In genomic region chr2:104743160-104743559, GRCm38 (mm10) we compare ENCODE assay signal across 8 mouse cellular contexts. TPM values are rescaled to one million over a fixed set of nuclear protein-coding genes. Genes with fewer than 3 reads are reported as not detected.
DNase-seq lines count a peak whose midpoint lies in the region; ATAC-seq and TF ChIP-seq lines count a peak whose summit lies in the region.

No protein-coding gene starts in this region.

- H3K4me3 ChIP-seq in ES-E14 (ENCODE audit: insufficient read depth in 1 of 2, low read depth in 1 of 2, low read length in 2 of 2, poor library complexity in 1 of 2, severe bottlenecking in 1 of 2), result peak overlapping the region; percentile 30 to 86; a peak in 3 of 4 replicates
- H3K4me3 ChIP-seq in cortical plate, adult 2 months (ENCODE audit: insufficient read depth, low read length), result peak overlapping the region; percentile 44
- H3K4me3 ChIP-seq in hindbrain, embryonic 15.5 days, result peak overlapping the region; percentile 61
- H3K4me3 ChIP-seq in liver, embryonic 13.5 days (replicated peaks), result peak overlapping the region; percentile 67
- peak overlapping the region; percentile 67 for H3K4me3 ChIP-seq in neural tube, embryonic 15.5 days (replicated peaks)

- H3K27ac ChIP-seq in ES-E14 (ENCODE audit: insufficient read depth, low read depth, low read length, poor library complexity, severe bottlenecking), result no peak overlapping the region
- no peak overlapping the region for H3K27ac ChIP-seq in cortical plate, adult 2 months (ENCODE audit: insufficient read depth, low read length)
- no peak overlapping the region for H3K27ac ChIP-seq in hindbrain, embryonic 15.5 days (replicated peaks)
- no peak overlapping the region for H3K27ac ChIP-seq in liver, embryonic 13.5 days
- no peak overlapping the region for H3K27ac ChIP-seq in neural tube, embryonic 15.5 days (replicated peaks)

- H3K36me3 ChIP-seq in ES-E14 (ENCODE audit: control insufficient read depth, insufficient read depth, low read length, poor library complexity, severe bottlenecking), result no peaks in the 10 kb centered on the region
- H3K36me3 ChIP-seq in hindbrain, embryonic 15.5 days, result no peaks in the 10 kb centered on the region
- no peaks in the 10 kb centered on the region for H3K36me3 ChIP-seq in liver, embryonic 13.5 days
- no peaks in the 10 kb centered on the region for H3K36me3 ChIP-seq in neural tube, embryonic 15.5 days

- no peak for TF ChIP-seq CTCF in cortical plate, adult 2 months (IDR thresholded peaks at IDR 0.05; ENCODE audit: extremely low read depth, insufficient read depth, low read length)

- in situ Hi-C loops in ES-E14 (cut with MboI; ENCODE audit: low sequenced_read_pairs in 2 of 2, unreplicated experiment in 2 of 2), result no loop called here

- 10% methylated on average over 7 of the region's 7 CpGs for WGBS in hindbrain, embryonic 15.5 days
- whole genome bisulfite sequencing in liver, embryonic 13.5 days (ENCODE audit: insufficient replicate concordance), result 13% methylated on average over 7 of the region's 7 CpGs
- WGBS in neural tube, embryonic 15.5 days, result 11% methylated on average over 7 of the region's 7 CpGs

- no peak for DNase-seq in ES-E14 (ENCODE audit: low read depth, low spot score)
- DNase-seq in liver, embryonic 13.5 days, result no peak
- no peak for DNase-seq in right cerebral cortex, postnatal 10 days (ENCODE audit: low spot score in 2 of 2)
- DNase-seq in right cerebral cortex, postnatal 25 days, result no peak
- DNase-seq in ovary, postnatal 14 days (ENCODE audit: low spot score), result no peak

- H3K4me1 ChIP-seq in ES-E14 (ENCODE audit: control insufficient read depth in 2 of 2, insufficient read depth in 2 of 2, low read length in 2 of 2, poor library complexity in 1 of 2), result peaks cover 0 to 4% of the 10 kb centered on the region in 2 experiments; a peak in 2 of 4 replicates
- H3K4me1 ChIP-seq in cortical plate, adult 2 months (ENCODE audit: control insufficient read depth, insufficient read depth, low read length), result peaks cover 2% of the 10 kb centered on the region; the same call in 1 of the 2 replicates
- H3K4me1 ChIP-seq in hindbrain, embryonic 15.5 days (replicated peaks), result peaks cover 14% of the 10 kb centered on the region
- peaks cover 2% of the 10 kb centered on the region; the same call in 1 of the 2 replicates for H3K4me1 ChIP-seq in liver, embryonic 13.5 days (replicated peaks)
- peaks cover 23% of the 10 kb centered on the region for H3K4me1 ChIP-seq in neural tube, embryonic 15.5 days

- TF ChIP-seq POLR2A in cortical plate, adult 2 months (IDR thresholded peaks at IDR 0.05; ENCODE audit: extremely low read depth, insufficient read depth, low read length), result no peak

- no peaks in the 10 kb centered on the region for H3K9me3 ChIP-seq in ES-E14 (ENCODE audit: control insufficient read depth, insufficient read depth, low read depth, low read length)
- no peaks in the 10 kb centered on the region for H3K9me3 ChIP-seq in hindbrain, embryonic 15.5 days
- H3K9me3 ChIP-seq in liver, embryonic 13.5 days (replicated peaks), result no peaks in the 10 kb centered on the region
- no peaks in the 10 kb centered on the region for H3K9me3 ChIP-seq in neural tube, embryonic 15.5 days (replicated peaks)

- no peak overlapping the region; the same call in 1 of the 2 replicates for H3K9ac ChIP-seq in ES-E14 (ENCODE audit: insufficient read depth, low read depth, low read length, poor library complexity, severe bottlenecking)
- no peak overlapping the region; the same call in 1 of the 2 replicates for H3K9ac ChIP-seq in hindbrain, embryonic 15.5 days
- H3K9ac ChIP-seq in liver, embryonic 13.5 days, result peak overlapping the region; percentile 73
- H3K9ac ChIP-seq in neural tube, embryonic 15.5 days (replicated peaks), result no peak overlapping the region

- H3K4me2 ChIP-seq in hindbrain, embryonic 15.5 days, result peak overlapping the region; percentile 99
- peak overlapping the region; percentile 82 for H3K4me2 ChIP-seq in liver, embryonic 13.5 days
- H3K4me2 ChIP-seq in neural tube, embryonic 15.5 days, result peak overlapping the region; percentile 98

- no peak for ATAC-seq in hindbrain, embryonic 15.5 days (ENCODE audit: low FRiP score, low read depth)
- peak; percentile 19; the same call in 1 of the 2 replicates for ATAC-seq in liver, embryonic 13.5 days (ENCODE audit: low read depth)
- no peak for ATAC-seq in neural tube, embryonic 15.5 days (ENCODE audit: low FRiP score)

- peaks cover 13% of the 10 kb centered on the region for H3K27me3 ChIP-seq in hindbrain, embryonic 15.5 days
- H3K27me3 ChIP-seq in liver, embryonic 13.5 days, result peaks cover 41% of the 10 kb centered on the region
- H3K27me3 ChIP-seq in neural tube, embryonic 15.5 days (replicated peaks), result peaks cover 11% of the 10 kb centered on the region

TF ChIP-seq in ES-E14, 5 proteins besides CTCF, POLR2A, EP300 and RAD21:
- no peak for TF ChIP-seq CHD2 (IDR thresholded peaks at IDR 0.05; ENCODE audit: low read depth, low read length)
- TF ChIP-seq HCFC1 (IDR thresholded peaks at IDR 0.05; ENCODE audit: borderline replicate concordance, insufficient read depth, low read length), result no peak
- TF ChIP-seq ZNF384 (IDR thresholded peaks at IDR 0.05; ENCODE audit: low read depth, low read length), result no peak
- no peak for TF ChIP-seq MAFK (IDR thresholded peaks at IDR 0.05; ENCODE audit: insufficient read depth, low read depth, low read length)
- no peak for TF ChIP-seq ZC3H11A (IDR thresholded peaks at IDR 0.05; ENCODE audit: borderline replicate concordance, low read depth, low read length)
TF ChIP-seq in ES-E14: peak in this region for 0.

RNA-seq across cellular contexts. Expression of gene Depdc7, which starts 0.5 kb away (rescaled TPM):
- total RNA-seq in ES-E14 (2012; rRNA removed), result 9.5 and 12.1 TPM in 2 replicates
- 2.0 and 2.3 TPM in 2 replicates for polyA plus RNA-seq in cortical plate, adult 2 months (2012; rRNA removed)
- polyA plus RNA-seq in hindbrain, embryonic 15.5 days (2015; fragmentation: Nextera tagmentation; extraction: Ambion mirVana), result 1.2 and 1.6 TPM in 2 replicates
- polyA plus RNA-seq in liver, embryonic 13.5 days (2015; fragmentation: Nextera tagmentation; extraction: Ambion mirVana), result 9.8 and 13.2 TPM in 2 replicates
- 1.1 and 3.6 TPM in 2 replicates for polyA plus RNA-seq in neural tube, embryonic 15.5 days (2015; fragmentation: Nextera tagmentation; extraction: Ambion mirVana)

RNA-seq across cellular contexts. Expression of gene Pin1rt1, which starts 27.0 kb away (rescaled TPM):
- total RNA-seq in ES-E14 (2012; rRNA removed), result not detected in 2 replicates
- not detected in 2 replicates for polyA plus RNA-seq in cortical plate, adult 2 months (2012; rRNA removed)
- polyA plus RNA-seq in hindbrain, embryonic 15.5 days (2015; fragmentation: Nextera tagmentation; extraction: Ambion mirVana), result 0.13 TPM in 1 of 2 replicates, not detected in the other
- polyA plus RNA-seq in liver, embryonic 13.5 days (2015; fragmentation: Nextera tagmentation; extraction: Ambion mirVana), result not detected in 2 replicates
- polyA plus RNA-seq in neural tube, embryonic 15.5 days (2015; fragmentation: Nextera tagmentation; extraction: Ambion mirVana), result 0.35 TPM in 1 of 2 replicates, not detected in the other

RNA-seq across cellular contexts. Expression of gene Tcp11l1, which starts 31.2 kb away (rescaled TPM):
- total RNA-seq in ES-E14 (2012; rRNA removed), result 8.3 and 11.9 TPM in 2 replicates
- polyA plus RNA-seq in cortical plate, adult 2 months (2012; rRNA removed), result 14.0 and 16.5 TPM in 2 replicates
- 59.3 and 61.5 TPM in 2 replicates for polyA plus RNA-seq in hindbrain, embryonic 15.5 days (2015; fragmentation: Nextera tagmentation; extraction: Ambion mirVana)
- 6.8 and 6.9 TPM in 2 replicates for polyA plus RNA-seq in liver, embryonic 13.5 days (2015; fragmentation: Nextera tagmentation; extraction: Ambion mirVana)
- 52.6 and 60.0 TPM in 2 replicates for polyA plus RNA-seq in neural tube, embryonic 15.5 days (2015; fragmentation: Nextera tagmentation; extraction: Ambion mirVana)
